Mouse (Mus musculus): ENCODE data around the gene Ttc17.
A peak's percentile ranks its signal among the peaks of the same experiment; 100 is the strongest.

Ttc17 gene

GRCm38 (mm10) chr2:94334742-94335046 is 71.8 kb downstream of the Ttc17 start:
- no peak overlapping the region for H3K4me3 ChIP-seq (replicated peaks; ENCODE audit: low read length)
- TF ChIP-seq NANOG (IDR thresholded peaks at IDR 0.05; ENCODE audit: borderline replicate concordance, low read length) (no peak), CTCF (conservative IDR thresholded peaks at IDR 0.05; ENCODE audit: low read length) (no peak), POU5F1 (IDR thresholded peaks at IDR 0.05; ENCODE audit: borderline replicate concordance, low read length) (no peak)
- H3K9me3 ChIP-seq (ENCODE audit: low read length) = no peaks in the 10 kb centered on the region
- peaks cover 53% of the 10 kb centered on the region for H3K36me3 ChIP-seq (ENCODE audit: insufficient read depth, low read length)
- H3K27me3 ChIP-seq (ENCODE audit: insufficient read depth, low read length) = no peaks in the 10 kb centered on the region
- H3K4me1 ChIP-seq (replicated peaks; ENCODE audit: low read depth, low read length) = no peaks in the 10 kb centered on the region; the same call in 1 of the 2 replicates

GRCm38 (mm10) chr2:94333841-94334741 is 72.4 kb downstream of the Ttc17 start:
- Histone ChIP-seq H3K4me1 (replicated peaks; ENCODE audit: low read depth, low read length) (no peaks in the 10 kb centered on the region; the same call in 1 of the 2 replicates), H3K4me3 (replicated peaks; ENCODE audit: low read length) (no peak overlapping the region), H3K36me3 (ENCODE audit: insufficient read depth, low read length) (peaks cover 53% of the 10 kb centered on the region), H3K9me3 (ENCODE audit: low read length) (no peaks in the 10 kb centered on the region), H3K27me3 (ENCODE audit: insufficient read depth, low read length) (no peaks in the 10 kb centered on the region)
- no peak for TF ChIP-seq NANOG (IDR thresholded peaks at IDR 0.05; ENCODE audit: borderline replicate concordance, low read length)
- no peak for TF ChIP-seq POU5F1 (IDR thresholded peaks at IDR 0.05; ENCODE audit: borderline replicate concordance, low read length)
- no peak for TF ChIP-seq CTCF (conservative IDR thresholded peaks at IDR 0.05; ENCODE audit: low read length)

GRCm38 (mm10) chr2:94333086-94333485 is 73.4 kb downstream of the Ttc17 start:
- Histone ChIP-seq H3K4me1 (replicated peaks; ENCODE audit: low read depth, low read length) (no peaks in the 10 kb centered on the region; the same call in 1 of the 2 replicates), H3K36me3 (ENCODE audit: insufficient read depth, low read length) (peaks cover 56% of the 10 kb centered on the region), H3K27me3 (ENCODE audit: insufficient read depth, low read length) (no peaks in the 10 kb centered on the region), H3K9me3 (ENCODE audit: low read length) (no peaks in the 10 kb centered on the region), H3K4me3 (replicated peaks; ENCODE audit: low read length) (no peak overlapping the region)
- TF ChIP-seq NANOG (IDR thresholded peaks at IDR 0.05; ENCODE audit: borderline replicate concordance, low read length) (no peak), POU5F1 (IDR thresholded peaks at IDR 0.05; ENCODE audit: borderline replicate concordance, low read length) (no peak), CTCF (conservative IDR thresholded peaks at IDR 0.05; ENCODE audit: low read length) (no peak)

GRCm38 (mm10) chr2:94329336-94329735 is 77.2 kb downstream of the Ttc17 start:
- H3K27me3 ChIP-seq (ENCODE audit: insufficient read depth, low read length) = no peaks in the 10 kb centered on the region
- H3K4me3 ChIP-seq (replicated peaks; ENCODE audit: low read length) = no peak overlapping the region
- no peaks in the 10 kb centered on the region for H3K9me3 ChIP-seq (ENCODE audit: low read length)
- H3K36me3 ChIP-seq (ENCODE audit: insufficient read depth, low read length) = peaks cover 56% of the 10 kb centered on the region
- TF ChIP-seq NANOG (IDR thresholded peaks at IDR 0.05; ENCODE audit: borderline replicate concordance, low read length) = no peak
- TF ChIP-seq CTCF (conservative IDR thresholded peaks at IDR 0.05; ENCODE audit: low read length) = no peak
- no peak for TF ChIP-seq POU5F1 (IDR thresholded peaks at IDR 0.05; ENCODE audit: borderline replicate concordance, low read length)
- H3K4me1 ChIP-seq (replicated peaks; ENCODE audit: low read depth, low read length) = no peaks in the 10 kb centered on the region

- Histone ChIP-seq H3K9me3 (ENCODE audit: low read length) (no peaks in the 10 kb centered on the region), H3K36me3 (ENCODE audit: insufficient read depth, low read length) (peaks cover 63% of the 10 kb centered on the region), H3K27me3 (ENCODE audit: insufficient read depth, low read length) (no peaks in the 10 kb centered on the region), H3K4me1 (replicated peaks; ENCODE audit: low read depth, low read length) (no peaks in the 10 kb centered on the region), H3K4me3 (replicated peaks; ENCODE audit: low read length) (no peak overlapping the region)
- no peak for TF ChIP-seq CTCF (conservative IDR thresholded peaks at IDR 0.05; ENCODE audit: low read length)
- no peak for TF ChIP-seq NANOG (IDR thresholded peaks at IDR 0.05; ENCODE audit: borderline replicate concordance, low read length)
- no peak for TF ChIP-seq POU5F1 (IDR thresholded peaks at IDR 0.05; ENCODE audit: borderline replicate concordance, low read length)
Measured at GRCm38 (mm10) chr2:94327836-94328235, 78.7 kb downstream of the Ttc17 start.

- no peaks in the 10 kb centered on the region for H3K9me3 ChIP-seq (ENCODE audit: low read length)
- peaks cover 41% of the 10 kb centered on the region for H3K36me3 ChIP-seq (ENCODE audit: insufficient read depth, low read length)
- no peaks in the 10 kb centered on the region for H3K4me1 ChIP-seq (replicated peaks; ENCODE audit: low read depth, low read length)
- no peaks in the 10 kb centered on the region for H3K27me3 ChIP-seq (ENCODE audit: insufficient read depth, low read length)
- no peak overlapping the region for H3K4me3 ChIP-seq (replicated peaks; ENCODE audit: low read length)
- TF ChIP-seq NANOG (IDR thresholded peaks at IDR 0.05; ENCODE audit: borderline replicate concordance, low read length) = no peak
- TF ChIP-seq POU5F1 (IDR thresholded peaks at IDR 0.05; ENCODE audit: borderline replicate concordance, low read length) = no peak
- no peak for TF ChIP-seq CTCF (conservative IDR thresholded peaks at IDR 0.05; ENCODE audit: low read length)
Measured at GRCm38 (mm10) chr2:94319780-94320179, 86.7 kb downstream of the Ttc17 start.

- Histone ChIP-seq H3K9me3 (ENCODE audit: low read length) (no peaks in the 10 kb centered on the region), H3K4me3 (replicated peaks; ENCODE audit: low read length) (no peak overlapping the region), H3K27me3 (ENCODE audit: insufficient read depth, low read length) (no peaks in the 10 kb centered on the region), H3K4me1 (replicated peaks; ENCODE audit: low read depth, low read length) (no peaks in the 10 kb centered on the region), H3K36me3 (ENCODE audit: insufficient read depth, low read length) (peaks cover 20% of the 10 kb centered on the region)
- no peak for TF ChIP-seq POU5F1 (IDR thresholded peaks at IDR 0.05; ENCODE audit: borderline replicate concordance, low read length)
- TF ChIP-seq CTCF (conservative IDR thresholded peaks at IDR 0.05; ENCODE audit: low read length) = peak; percentile 23
Measured at GRCm38 (mm10) chr2:94316526-94316925, 90.0 kb downstream of the Ttc17 start.

- Histone ChIP-seq H3K36me3 (ENCODE audit: insufficient read depth, low read length) (peaks cover 7% of the 10 kb centered on the region; the same call in 1 of the 2 replicates), H3K4me1 (replicated peaks; ENCODE audit: low read depth, low read length) (peaks cover 13% of the 10 kb centered on the region), H3K4me3 (replicated peaks; ENCODE audit: low read length) (peak overlapping the region; percentile 52), H3K9me3 (ENCODE audit: low read length) (no peaks in the 10 kb centered on the region), H3K27me3 (ENCODE audit: insufficient read depth, low read length) (no peaks in the 10 kb centered on the region)
- TF ChIP-seq NANOG (IDR thresholded peaks at IDR 0.05; ENCODE audit: borderline replicate concordance, low read length) (no peak), CTCF (conservative IDR thresholded peaks at IDR 0.05; ENCODE audit: low read length) (no peak), POU5F1 (IDR thresholded peaks at IDR 0.05; ENCODE audit: borderline replicate concordance, low read length) (no peak)
Measured at GRCm38 (mm10) chr2:94303984-94304383, 102.5 kb downstream of the Ttc17 start.
